Mouse (Mus musculus) ovary, adult 2 months (tissue): ENCODE results near the gene Trim75. TPM values are rescaled to one million over a fixed set of nuclear protein-coding genes. Genes with fewer than 3 reads are reported as not detected.

ENCODE experiments used
- polyA plus RNA-seq: library from polyadenylated mRNA; depleted of rRNA; stranded (reverse); fragments of >200 nt; gene quantifications from 2 replicates; pipeline ENCODE4 v1.2.3, GENCODE M21; 2012; rRNA removed

The Trim75 gene
- polyA plus RNA-seq = 2.3 and 2.8 TPM in 2 replicates

DNA sequence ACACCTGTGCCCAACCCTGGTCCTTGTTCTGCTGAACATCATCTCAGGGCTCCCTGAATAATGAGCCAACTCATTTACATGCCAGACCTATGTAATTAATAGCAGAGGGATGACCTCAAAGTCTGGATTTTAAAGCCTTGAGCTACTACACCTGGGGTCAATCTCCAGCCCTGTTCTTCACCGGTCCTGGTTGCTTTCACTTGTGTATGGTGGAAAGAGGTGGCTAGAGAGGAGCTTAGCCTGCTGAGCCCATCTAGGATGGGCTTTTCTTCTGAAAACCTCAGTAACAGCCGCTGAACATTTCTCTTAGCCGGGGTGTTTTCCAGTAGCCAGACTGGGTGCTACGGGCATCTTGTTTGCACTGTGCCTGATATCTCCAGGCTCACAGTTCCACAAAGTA is at the start of gene Trim75:
Trim75 (minus strand) TSS at position 101 of the 400 bp plus-strand sequence.

DNA sequence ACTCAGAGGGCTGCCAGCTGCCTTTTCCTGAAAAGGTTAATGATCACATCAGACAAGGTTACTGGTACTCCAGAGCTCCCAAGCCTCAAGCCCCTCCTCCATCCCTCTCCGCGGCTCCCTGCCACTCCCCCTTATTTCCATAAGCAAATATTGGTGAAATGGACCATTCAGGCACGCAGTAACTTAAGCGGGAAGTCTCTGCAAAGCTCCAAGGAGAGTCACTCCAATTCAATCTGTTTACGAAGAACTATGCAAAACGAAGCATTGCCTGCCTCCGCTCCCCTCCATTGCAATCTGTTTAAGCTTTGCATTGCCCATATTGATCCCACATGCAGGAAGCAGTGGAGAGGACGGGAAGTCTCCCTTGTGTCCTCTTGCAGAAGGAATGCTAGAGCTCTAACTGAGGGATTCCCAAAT is 49.5 kb upstream of the Trim75 start, which contains the start of gene Apela:
Apela (minus strand) TSS at position 220 of the 417 bp plus-strand sequence.

DNA sequence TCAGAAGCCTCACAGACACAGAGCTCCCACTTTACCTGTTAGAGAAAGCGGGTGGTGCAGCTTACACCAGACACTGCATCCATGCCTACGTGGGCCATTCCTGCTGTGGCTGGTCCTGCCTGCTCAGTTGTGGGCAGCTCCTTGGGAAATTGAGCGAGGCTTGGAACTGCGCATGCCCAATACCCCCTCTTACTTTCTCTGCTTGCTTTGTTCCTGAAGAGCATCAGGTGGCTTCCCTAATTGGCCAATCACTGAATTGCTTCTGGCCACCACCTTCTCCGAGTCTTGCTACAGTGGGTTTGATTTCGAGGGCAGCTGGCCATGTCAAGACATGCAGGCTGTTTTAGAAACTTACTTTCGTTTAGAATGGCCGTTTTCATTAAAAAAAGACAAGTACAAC is 30.8 kb upstream of the Trim75 start, which contains the start of the genes Trim61 and Trim60:
Trim61 (minus strand) TSS at position 101 of the 400 bp plus-strand sequence.
Trim60 (minus strand) TSS at position 162 of the 400 bp plus-strand sequence.

DNA sequence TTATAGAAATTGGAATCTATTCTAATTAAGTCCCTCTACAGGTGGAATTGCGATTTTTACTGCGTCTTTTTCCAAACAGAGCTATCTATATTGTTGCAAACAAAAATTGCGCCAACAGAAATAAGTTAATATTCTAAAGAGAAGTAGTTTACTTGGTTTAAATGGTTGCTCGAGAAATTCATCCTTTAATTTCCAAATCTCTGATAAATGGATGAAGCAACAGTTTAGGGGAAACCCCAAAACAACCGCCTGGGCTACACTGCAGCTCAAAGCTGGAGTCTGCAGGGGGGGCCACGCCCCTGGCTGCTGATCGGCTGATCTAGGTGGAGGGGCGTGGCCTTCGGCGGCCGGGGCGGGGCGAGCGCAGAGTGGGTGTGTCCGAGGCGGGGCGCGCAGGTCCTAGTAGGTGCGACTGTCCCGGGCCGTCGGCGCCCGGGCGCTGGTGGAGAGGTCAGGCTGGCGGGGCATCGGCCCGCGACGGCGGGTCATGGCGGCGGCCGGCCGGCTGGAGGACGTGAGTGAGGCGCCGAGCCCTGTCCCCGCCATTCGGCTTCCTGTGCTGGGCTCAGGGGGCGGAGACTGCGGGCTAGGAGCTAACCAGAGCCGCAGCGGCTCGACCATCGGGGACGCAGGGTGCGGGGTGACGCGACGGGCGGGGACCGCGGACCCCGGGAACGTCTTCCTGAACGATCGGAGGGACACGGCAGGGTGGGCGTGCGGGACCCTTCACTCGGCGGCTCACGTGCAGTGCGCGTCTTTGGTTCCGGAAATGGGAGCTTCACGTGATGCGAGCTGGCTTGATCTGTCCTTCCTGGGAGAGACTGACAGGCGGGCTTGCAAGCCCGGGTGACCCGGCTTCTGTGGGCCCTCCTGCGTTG is 40.6 kb downstream of the Trim75 start, which contains the start of gene Tmem192:
Tmem192 (plus strand) TSS at position 366 of the 878 bp plus-strand sequence.

Other genes starting within 250 kb of the Trim75 start
- gene Klhl2, start 137.8 kb downstream of the Trim75 start, polyA plus RNA-seq = 14.7 and 15.0 TPM in 2 replicates
- 47.0 and 58.3 TPM in 2 replicates for gene Tmem192, start 40.6 kb downstream of the Trim75 start, polyA plus RNA-seq
- 2.6 and 3.5 TPM in 2 replicates for gene Trim61, start 30.7 kb upstream of the Trim75 start, polyA plus RNA-seq
- 0.33 and 0.85 TPM in 2 replicates for gene Trim60, start 30.8 kb upstream of the Trim75 start, polyA plus RNA-seq
- 0.23 and 0.25 TPM in 2 replicates for gene Apela, start 49.5 kb upstream of the Trim75 start, polyA plus RNA-seq
- not detected in 2 replicates for gene Gm10663, start 87.2 kb upstream of the Trim75 start, polyA plus RNA-seq
- gene BC030870, start 141.7 kb upstream of the Trim75 start, polyA plus RNA-seq = not detected in 2 replicates